Mouse (Mus musculus) right cerebral cortex, postnatal 4 days (tissue): ENCODE results near the gene Naa20.

Source experiments
- DNase-seq: peaks from one replicate; pipeline ENCODE4 v3.0.0-alpha.2; 2022

Naa20 gene

DNA sequence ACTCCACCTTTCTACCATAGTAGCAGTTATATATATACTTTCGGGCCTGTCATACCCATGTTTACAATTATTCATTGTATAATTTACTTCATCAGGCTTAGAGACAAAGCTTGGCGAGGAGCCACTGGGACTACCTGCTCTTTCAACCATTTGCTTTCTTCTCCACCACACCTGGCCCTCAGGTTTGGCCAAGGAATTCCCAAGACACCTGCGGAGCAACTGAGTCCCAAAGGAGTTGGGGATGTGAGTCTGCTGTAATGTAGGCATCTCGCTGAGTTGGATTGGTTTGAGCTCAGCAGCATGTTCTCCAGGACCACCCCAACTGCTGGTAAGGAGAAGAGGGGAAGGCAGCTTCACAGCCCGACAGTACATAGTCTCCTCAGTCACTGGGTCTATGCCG is at the start of gene Naa20:
Naa20 (plus strand) TSS at position 239 of the 400 bp plus-strand sequence.
- DNase-seq = no peak

DNA sequence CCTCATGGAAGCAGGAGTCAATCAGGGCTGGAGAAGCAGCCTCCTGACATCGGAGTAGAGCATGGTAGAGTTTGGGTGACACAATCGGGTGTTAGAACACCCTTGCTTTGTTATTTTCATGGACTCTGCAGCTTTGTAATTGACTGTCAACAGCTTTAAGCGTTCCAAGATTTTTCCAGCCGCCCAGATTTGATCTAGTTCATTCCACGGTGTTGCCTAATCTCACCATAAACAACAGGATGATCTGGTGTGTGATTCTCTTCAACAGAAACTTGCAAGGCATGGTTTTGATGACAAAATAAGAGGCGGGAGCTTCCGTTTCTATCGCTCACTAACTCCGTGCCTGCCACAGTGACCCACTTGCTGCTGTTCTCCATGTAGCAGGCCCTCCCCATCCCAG is 46.1 kb upstream of the Naa20 start:
- no peak for DNase-seq

DNA sequence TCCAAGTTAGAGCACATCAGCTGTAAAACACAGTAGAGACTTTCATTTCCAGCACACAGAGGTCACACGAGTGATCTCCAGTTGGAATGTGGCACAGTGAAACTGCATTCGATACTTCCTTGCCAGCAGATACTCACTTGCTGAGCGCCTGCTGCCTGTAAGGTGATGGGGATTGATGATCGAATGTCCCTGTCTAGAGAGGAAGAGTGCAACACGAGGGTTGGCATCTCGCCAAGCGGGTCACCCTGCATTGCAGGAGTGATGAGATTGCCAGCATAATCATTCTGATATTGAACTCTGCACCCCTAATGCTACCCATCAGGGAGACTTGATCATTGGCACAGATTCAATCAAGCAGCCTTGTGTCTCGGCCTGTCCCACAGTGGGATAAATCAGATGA is 44.0 kb upstream of the Naa20 start:
- DNase-seq = peak; percentile 30

DNA sequence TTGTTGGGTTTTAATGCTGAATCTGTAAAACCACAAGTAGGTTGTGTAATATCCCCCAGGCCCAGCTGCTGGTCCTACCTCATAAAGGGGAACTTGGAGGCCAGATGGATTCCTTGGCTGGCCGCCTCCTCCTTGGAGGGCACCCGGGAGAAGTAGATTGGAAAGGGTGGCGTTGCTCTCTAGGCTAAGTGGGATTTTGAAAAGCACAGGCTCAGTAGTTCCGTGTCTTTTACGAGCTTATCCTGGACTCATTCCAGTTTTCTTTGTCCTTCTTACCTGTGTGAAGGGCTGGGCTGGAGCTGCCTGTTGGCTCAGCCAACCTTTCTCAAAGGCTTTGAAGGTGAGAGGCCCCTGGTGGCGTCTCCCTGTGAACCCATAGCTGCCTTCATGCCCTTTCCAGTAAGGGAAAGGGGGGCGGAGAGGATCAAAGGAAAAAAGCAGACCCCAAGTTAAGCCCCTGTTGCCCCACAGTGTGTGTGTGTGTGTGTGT is 42.4 kb upstream of the Naa20 start:
- DNase-seq = peak; percentile 42

DNA sequence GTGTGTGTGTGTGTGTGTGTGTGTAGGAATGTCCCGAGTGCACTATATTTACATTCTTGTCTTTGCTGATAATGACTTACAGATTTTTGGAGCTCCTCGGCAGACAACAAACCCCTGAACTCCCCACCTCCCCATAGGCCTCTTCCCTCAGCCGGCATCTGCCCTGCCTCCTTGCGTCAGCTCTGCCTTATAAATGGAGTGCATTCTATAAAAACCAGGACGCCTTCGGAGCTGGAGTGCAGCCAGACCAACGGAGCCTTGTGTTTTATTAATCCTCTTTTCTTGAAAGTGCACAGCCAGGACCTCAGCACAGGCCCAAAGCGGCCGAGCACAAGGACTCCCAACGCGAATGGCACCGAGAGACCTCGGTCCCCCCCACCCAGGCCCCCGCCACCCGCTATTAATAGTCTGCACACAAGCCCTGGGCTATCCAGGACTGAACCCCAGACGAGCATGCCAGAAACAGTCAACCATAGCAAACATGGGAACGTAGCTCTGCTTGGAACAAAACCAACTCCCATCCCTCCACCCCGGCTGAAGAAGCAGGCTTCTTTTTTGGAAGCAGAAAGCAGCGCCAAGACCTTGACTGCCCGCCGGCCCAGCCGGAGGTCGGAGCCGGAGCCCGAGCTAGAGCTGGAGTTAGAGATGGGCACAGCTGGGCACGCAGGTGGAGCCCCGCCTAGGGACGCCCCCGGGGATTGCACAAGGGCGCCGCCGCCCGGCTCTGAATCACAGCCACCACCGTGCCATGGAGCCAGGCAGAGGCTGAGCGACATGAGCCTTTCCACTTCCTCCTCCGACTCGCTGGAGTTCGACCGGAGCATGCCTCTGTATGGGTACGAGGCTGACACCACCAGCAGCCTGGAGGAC is 41.7 kb upstream of the Naa20 start:
- DNase-seq = peak; percentile 77

DNA sequence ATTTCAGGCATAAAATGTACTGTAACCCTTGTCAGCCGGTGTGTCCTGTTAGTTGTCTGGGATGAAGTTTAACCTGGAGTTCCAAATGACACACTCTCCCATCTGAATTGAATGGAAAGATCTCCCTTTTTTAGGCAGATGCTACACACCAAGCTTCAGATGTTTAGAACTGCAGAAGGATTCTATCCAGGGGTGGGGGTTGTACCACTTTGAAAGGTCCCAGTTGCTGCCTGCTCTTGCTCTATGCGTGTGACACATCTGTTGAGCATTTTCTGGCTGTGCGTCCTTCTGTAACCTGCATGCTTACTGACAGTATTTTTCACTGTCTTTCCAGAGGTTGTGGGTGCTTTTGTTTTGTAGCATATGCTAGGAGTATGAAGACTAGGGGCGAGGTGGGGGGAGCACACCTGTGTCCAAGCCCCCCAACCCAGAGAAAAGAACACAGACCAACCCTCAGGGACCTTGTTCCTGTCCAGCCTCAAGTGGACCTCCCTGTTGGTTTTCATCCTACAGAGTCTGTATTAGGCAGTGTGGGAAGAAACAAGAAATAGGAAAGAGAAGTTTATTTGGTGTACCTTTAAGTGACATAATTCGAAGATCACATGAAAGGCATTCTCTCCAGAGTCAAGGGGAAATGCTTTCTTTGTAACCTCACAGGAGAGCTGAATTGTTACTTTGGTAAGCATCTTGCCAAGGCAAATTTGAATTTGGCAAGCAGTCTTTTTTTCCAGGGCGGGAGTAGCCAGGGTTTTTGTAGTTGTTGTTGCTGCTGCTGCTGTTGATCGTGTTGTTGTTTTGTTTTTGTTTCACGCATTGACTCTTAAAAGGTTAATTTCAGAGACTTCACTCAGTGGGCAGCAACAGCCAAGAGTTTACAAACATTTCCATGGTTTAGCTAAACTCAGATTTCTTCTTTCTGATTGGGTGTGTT is 40.4 kb upstream of the Naa20 start:
- no peak for DNase-seq

DNA sequence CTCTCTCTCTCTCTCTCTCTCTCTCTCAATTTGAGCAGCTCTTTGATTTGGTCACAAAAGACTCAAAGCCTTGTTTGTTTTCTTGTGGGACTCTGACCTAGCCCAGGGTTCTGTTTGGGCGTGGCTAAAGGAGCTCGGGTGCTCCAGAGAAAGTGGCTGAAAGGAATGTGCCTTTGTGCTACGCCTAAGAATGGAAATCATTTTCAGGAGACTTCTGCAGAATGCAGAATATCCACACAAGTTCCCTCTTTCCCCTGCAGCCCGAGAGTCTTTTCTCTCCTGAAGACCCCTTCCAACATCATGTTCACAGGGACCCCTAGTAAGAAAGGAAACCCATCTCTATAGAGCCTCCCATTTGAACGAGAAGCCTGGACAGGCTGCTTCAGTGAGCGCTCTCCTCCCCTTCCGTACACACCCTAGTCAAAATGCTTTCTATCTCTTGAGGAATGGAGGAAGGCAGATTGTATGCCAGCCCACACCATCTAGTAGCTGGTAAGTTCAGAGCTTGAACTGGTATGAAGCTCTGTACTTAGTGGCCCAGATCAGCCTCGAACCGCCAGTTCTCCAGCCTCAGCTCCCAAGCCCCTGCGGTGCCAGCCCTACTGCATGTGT is 39.6 kb upstream of the Naa20 start:
- no peak for DNase-seq

DNA sequence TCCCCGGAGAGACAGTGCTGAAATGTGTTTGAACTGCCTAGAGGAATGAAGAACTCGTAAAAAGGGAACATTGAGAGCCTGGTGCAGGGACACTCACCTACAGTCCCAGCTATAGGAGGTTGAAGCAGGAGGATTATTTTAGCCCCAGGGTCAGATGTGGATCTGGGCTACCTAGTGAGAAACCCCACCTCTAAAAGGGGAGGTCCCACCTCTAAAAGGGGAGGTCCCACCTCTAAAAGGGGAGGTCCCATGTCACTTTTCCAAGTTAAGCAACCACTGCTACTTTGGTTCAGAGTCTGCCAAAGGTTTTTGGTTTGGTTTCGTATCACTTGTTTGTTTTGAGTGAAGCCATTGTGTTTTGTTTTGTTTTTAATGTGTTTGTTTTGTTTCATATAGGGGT is 36.6 kb upstream of the Naa20 start:
- DNase-seq = no peak

DNA sequence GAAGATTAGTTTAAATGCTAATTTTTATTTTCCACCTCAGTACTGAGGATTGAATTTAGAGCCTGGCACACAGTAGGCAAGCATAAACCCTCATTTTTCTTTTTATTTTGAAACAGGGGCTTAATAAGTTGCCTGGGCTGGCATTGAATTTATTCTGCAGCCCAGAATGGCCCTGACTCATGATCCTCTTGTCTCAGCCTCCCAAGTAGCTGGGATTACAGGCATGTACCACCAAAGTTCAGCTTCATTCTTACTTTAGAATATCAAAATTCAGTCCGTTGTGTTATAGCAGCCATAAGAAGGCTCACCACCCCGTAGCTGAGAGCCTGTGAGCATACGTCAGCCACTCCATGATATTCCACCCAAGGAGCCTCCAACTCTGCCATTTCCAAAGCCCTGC is 35.7 kb upstream of the Naa20 start:
- no peak for DNase-seq

DNA sequence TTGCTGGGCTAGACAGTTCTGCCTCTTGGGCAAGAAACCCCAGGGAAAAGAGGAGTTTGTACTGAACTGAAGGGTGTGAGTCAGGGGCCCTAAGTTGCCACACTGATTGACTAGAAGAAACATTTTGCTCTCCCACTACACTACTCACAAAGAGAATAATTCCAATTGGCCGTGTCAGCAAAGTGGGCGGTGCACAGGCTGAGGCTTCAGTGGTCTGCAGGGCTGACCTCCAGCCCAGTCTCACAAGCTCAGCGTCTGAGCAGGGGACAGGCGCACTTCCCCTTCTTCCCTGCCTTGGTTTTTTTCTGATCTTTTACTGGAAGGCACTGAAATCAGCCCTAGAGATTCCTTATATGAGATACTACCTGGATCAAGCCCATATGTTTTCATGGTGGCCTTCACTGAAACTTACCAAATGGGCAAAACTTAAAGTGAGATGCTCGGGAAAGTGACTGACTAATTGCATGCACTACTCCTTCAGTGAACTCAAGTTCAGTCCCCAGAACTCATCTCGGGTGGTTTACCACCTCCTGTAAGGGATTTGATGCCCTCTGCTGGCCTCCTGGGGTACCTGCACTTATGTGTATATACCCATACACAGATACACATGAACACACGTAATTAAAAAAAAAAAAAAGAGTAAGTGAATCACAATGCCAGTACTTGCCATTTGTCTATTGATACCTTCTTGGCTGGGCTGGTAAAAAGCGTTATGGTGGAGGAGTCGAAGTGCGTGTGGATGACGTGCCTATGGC is 35.0 kb upstream of the Naa20 start:
- DNase-seq = no peak

DNA sequence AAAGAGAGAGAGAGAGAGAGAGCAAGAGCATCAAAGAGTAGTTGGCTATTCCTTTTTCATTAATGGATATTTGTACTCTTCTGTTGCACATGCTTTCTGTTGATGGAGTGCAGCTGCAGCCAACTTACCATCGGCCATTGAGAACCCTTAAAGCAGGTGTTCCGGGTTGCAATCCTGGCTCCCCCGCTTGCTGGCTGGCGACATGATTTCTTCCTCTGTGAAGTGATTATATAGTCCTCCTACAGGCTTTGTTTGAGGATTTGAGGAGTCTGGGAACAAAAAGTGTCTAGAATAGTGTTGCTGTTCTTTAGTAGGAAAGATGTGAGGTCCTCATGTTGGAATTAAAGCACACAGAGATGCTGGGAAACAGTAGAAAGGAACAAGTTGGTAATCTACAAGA is 30.6 kb upstream of the Naa20 start:
- no peak for DNase-seq

DNA sequence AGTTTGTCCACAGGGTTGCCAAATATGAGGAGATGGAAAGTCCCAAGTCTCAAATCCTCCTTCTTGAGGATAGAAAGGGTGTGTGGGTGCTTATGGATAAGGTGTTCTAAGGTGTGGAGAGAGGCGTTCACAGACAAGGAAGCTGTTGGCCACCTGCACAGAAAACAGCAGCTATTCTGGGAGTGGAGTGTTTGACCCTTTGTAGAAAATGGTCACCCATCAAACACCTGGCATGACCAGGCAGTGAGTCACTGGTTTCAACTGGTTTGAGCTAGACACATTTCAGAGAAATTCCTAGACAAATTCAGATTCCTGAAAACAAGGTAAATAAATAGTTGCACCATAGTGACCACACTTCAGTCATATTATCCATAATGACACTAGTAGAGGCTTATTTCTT is 29.8 kb upstream of the Naa20 start:
- no peak for DNase-seq

DNA sequence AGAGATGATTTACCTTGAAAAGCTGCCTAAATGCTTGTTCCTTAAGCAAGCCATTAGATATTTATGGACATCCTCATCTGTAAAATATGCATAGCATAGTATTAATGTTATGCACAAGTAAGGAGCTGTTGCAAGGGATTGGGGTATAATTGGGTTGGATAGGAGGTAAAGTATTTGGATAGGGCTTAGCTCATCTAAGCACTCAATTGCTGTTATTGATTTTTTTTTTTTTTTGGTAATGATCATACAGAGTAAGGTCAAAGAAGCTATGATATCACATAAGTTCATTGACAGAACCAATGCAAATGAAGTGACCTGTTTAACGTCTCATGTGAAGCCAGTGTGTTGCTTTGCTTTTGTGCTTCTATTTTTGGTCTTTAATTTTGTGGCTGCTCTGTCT is 27.9 kb upstream of the Naa20 start:
- no peak for DNase-seq

DNA sequence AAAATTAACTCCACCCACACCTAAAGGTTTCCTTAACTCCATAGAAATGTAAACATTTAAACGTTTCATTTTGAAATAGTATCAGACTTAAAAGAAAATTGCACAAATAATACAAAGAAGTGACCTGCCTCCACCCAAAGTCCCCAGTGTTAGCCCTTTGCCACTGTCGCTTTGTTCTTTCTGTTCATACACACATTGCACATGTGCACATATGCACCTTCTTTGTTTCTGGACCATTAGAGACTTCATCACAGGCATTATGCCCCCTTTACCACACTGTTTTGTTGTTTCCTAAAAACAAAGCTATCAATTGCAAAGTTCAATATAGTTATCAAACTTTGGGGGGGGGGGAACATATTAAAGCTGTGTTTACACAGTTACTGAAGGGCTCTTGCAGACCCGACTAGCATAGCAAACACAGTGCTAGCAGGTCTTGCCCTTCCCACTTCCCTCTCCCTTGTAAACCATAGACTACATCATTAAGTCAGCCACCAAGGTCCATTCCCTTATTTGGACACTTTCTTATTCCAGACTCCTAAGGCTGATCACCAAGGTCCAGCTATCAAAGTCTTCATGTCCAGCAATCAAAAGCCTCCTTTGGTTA is 26.9 kb upstream of the Naa20 start:
- DNase-seq = no peak

DNA sequence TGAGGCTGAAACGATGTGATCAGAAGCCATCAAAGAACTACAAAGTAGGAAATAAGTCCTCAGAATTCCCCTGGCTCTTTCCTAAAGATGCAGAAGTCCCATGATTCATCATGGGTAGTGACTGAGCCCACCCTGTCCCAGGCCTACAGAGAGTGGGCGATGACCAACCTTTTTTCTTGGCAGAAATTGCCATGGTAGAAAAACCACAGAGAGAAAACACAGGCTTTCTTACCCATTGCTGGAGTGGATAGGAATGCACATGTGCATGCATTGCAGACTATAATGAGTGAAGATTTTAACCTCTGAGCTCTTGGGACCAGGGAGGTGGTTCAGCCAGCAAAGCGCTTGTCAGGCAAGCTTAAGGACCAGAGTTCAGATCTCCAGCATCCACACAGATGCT is 24.7 kb upstream of the Naa20 start:
- DNase-seq = no peak

DNA sequence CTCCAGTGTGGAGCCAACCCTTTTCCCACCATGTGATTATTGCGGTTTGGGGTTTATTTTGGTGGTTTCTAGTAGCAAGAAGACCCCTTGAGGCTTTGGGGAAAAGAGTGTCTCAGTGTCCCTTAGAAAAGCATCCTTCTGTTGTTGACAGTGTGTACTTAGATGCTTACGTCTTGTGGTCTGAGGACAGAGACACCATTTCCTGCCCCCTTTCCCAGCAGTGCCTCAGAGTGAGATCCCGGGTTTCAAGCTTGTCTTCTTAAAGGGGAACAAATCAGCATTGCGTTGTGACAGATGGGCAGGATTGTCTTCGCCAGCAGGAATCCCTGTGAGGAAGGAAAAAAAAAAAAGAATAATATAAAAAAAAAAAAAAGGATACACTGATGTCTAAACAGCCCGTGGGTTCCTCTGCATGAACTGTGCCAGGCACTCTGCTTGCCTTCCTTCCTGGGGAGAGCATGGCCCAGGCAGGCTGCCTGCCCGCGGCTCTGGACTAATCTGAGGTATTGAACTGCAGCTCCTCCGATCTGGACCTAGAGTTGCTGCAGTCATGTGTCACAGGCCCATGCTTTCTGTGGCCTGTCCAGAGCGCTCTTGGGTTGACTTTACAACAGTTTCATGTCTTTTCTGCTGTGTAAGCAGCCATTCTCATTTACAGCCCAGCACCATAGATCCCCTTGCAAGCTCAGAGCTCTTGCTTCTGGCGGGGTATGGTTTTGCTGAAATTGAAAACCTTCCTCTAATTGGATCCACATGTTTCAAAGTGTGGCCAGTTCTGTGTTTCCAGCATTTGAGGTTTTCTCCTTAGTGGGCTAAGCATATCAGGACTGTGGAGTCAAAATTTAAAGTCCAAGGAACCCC is 20.8 kb upstream of the Naa20 start:
- DNase-seq = no peak

DNA sequence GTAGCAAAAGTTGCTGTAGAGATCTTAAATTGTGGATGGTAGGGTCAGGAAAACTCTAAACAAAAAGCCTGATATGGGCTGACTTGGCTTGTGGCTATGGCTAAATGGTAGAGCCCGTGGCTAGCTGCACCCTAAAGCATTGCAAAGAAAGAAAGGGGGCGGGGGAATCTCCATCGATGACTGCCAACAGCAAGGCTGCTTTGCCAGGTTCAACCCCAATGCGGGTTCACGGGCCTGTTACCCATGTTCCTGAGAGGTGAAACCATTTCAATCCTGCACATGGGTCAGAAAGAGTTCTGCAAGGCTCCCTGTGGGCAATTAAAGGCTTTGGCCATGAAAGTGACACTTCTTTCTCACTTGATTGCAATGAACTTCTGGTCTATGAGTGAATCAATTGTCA is 20.0 kb upstream of the Naa20 start:
- DNase-seq = no peak

DNA sequence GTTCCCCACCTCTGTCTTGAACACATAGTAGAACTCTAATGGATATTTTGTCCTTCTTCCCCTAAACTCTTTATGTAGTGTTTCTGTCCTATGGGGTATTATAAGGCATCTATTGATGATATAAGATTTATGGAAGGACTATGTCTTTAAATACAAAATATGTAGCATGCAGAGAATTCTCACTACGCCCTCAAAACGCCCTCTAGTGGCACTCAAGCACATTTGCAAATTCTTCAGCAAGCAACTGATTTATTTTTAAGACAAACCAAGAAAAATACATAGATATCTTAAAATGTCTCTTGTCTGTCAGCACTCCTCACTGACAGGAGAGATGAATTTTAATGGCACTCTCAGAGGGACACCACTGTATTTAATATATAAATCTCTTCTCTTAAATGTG is 19.5 kb upstream of the Naa20 start:
- no peak for DNase-seq

DNA sequence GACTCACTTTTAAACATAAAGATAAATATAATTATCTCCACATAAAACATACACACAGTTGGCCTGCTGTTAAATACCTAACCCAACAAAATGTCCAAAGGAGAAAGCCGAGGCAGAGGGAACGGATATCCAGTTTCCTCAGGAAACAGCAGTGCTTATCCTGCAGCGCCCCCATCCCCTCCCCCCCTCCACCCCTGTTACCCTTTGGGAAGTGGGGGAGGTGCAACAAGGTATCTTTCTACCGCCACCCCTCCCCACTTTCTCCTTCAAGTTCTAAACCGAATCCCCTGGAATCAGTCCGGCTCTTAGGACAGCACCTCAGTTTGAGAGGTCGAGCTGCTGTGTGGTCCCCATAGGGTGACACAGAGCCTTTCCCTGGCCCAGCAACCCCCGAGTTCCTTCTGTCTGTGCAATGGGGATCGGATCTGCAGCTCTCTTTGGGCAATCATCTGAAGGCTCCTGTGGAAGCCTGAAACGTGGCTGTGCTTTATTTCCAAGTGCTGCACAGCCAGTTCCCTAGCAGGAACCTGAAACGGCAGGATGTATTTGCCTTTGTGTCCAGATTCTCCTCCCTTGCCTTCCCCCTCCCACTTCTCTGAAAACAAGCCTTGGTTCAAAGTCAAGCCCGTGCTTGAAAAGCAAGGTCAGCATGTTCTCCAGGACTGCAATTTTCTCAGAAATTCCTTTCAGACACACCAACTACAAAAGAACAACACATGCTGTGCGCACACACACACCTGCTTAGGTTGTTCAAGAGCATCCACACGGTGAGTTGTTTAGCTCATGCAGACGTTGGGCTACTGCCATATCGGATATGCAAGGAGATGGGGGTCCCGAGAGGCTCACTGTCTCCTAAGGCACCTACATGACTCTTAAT is 17.6 kb upstream of the Naa20 start:
- DNase-seq = no peak
